Mouse (Mus musculus) heart, embryonic 15.5 days (tissue): ENCODE results near the gene Nipbl. TPM values are rescaled to one million over a fixed set of nuclear protein-coding genes. Genes with fewer than 3 reads are reported as not detected.
"Not testable (repeated sequence)": the region's sequence is repeated elsewhere in the genome, so short reads cannot be mapped to it uniquely, and the experiment has no call there.

Experiments
- ATAC-seq: fragments of 200-750 bp; cut with Nextera tagmentation; replicated peaks from 2 replicates; pipeline ENCODE4 v1.8.0; 2017; ENCODE audit warnings: low read depth, moderate TSS enrichment; ENCODE audit not compliant: insufficient number of reproducible peaks, insufficient read depth, low FRiP score
- H3K27ac ChIP-seq: fragments of 300-500 bp; sonication (generic); 2 replicates; pipeline ENCODE4 v1.5.1; 2015; ENCODE audit warnings: mild to moderate bottlenecking, inconsistent platforms
- H3K27me3 ChIP-seq: fragments of 300-500 bp; sonication (generic); 2 replicates; pipeline ENCODE4 v1.6.1; 2015; ENCODE audit warnings: inconsistent platforms
- H3K36me3 ChIP-seq: fragments of 300-500 bp; sonication (generic); 2 replicates; pipeline ENCODE4 v1.6.1; 2015; ENCODE audit warnings: mild to moderate bottlenecking, inconsistent platforms
- H3K4me1 ChIP-seq: fragments of 300-500 bp; sonication (generic); replicated peaks from 2 replicates; pipeline ENCODE4 v1.6.1; 2015; ENCODE audit warnings: inconsistent platforms
- H3K4me2 ChIP-seq: fragments of 300-500 bp; sonication (generic); 2 replicates; pipeline ENCODE4 v1.6.1; 2015; ENCODE audit warnings: inconsistent platforms, mild to moderate bottlenecking, moderate library complexity
- H3K4me3 ChIP-seq: fragments of 300-500 bp; sonication (generic); 2 replicates; pipeline ENCODE4 v1.5.1; 2015; ENCODE audit warnings: mild to moderate bottlenecking, inconsistent platforms
- H3K9ac ChIP-seq: fragments of 300-500 bp; sonication (generic); 2 replicates; pipeline ENCODE4 v1.6.1; 2015; ENCODE audit warnings: mild to moderate bottlenecking, inconsistent platforms
- H3K9me3 ChIP-seq: fragments of 300-500 bp; sonication (generic); replicated peaks from 2 replicates; pipeline ENCODE4 v1.6.1; 2016; ENCODE audit warnings: inconsistent platforms
- WGBS: fragments of 180-500 bp; shearing (Covaris S2); methylation state at CpG from one replicate; pipeline ENCODE4 v1.1.7; 2015; ENCODE audit warnings: mixed read lengths; 5-methylcytosine and 5-hydroxymethylcytosine counted together
- polyA plus RNA-seq: library from polyadenylated mRNA; unstranded; fragments of >200 nt; fragmentation: Nextera tagmentation; extraction: Ambion mirVana; gene quantifications from 2 replicates; pipeline ENCODE4 v1.2.1, GENCODE M21; 2015

The Nipbl gene
- polyA plus RNA-seq, 1 experiment from 2014 or later = 9.8 TPM

DNA sequence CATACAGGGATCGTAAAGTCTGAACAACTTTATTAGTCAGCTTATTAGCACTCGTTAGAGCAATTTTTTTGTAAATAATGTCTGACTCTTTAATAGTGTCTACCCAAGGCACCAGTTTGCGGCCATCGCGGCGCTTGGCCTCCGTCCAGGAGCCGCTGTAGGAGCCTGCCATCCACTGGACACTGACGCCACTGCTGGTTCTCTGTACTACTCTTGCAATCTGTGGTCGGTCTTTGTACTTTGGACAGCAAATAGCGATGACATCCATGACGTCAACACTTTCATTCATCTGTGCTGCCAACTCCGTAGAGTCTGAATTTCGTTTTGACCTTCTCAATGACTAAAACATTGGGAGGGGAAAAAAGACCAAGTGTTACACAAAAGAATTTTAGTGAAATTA lies 153.0 kb downstream of the Nipbl start:
- no peaks in the 10 kb centered on the region for H3K27me3 ChIP-seq
- no peak overlapping the region for H3K4me2 ChIP-seq
- H3K9me3 ChIP-seq = no peaks in the 10 kb centered on the region
- H3K4me3 ChIP-seq = no peak overlapping the region
- no peak overlapping the region for H3K27ac ChIP-seq
- ATAC-seq = no peak
- H3K9ac ChIP-seq = no peak overlapping the region
- WGBS = 78% methylated on average over 14 of the region's 14 CpGs
- H3K4me1 ChIP-seq = no peaks in the 10 kb centered on the region
- peaks cover 50% of the 10 kb centered on the region for H3K36me3 ChIP-seq

DNA sequence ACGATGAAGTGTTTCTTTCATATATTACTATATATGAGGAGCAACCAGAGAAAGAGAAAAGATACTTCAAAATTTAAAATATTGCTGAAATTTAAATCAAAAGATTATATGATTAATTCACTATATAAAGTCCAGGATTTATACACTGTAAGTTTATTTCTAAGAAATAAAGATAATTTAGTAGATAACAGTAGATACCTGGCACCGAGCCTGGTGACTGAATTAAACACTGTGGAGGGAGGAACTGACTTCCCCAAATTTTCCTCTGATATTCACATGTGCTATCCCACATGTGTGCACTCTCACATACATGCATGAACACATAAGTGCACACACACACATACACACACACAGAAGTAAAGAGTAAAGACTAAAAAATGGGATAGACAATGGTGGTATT lies 162.1 kb downstream of the Nipbl start:
- peaks cover 11% of the 10 kb centered on the region for H3K4me1 ChIP-seq
- no peak overlapping the region for H3K4me3 ChIP-seq
- ATAC-seq = no peak
- H3K36me3 ChIP-seq = no peaks in the 10 kb centered on the region
- H3K4me2 ChIP-seq = no peak overlapping the region
- H3K9me3 ChIP-seq = no peaks in the 10 kb centered on the region
- no peak overlapping the region for H3K9ac ChIP-seq
- 71% methylated on average over 2 of the region's 2 CpGs for WGBS
- no peak overlapping the region for H3K27ac ChIP-seq
- no peaks in the 10 kb centered on the region for H3K27me3 ChIP-seq

DNA sequence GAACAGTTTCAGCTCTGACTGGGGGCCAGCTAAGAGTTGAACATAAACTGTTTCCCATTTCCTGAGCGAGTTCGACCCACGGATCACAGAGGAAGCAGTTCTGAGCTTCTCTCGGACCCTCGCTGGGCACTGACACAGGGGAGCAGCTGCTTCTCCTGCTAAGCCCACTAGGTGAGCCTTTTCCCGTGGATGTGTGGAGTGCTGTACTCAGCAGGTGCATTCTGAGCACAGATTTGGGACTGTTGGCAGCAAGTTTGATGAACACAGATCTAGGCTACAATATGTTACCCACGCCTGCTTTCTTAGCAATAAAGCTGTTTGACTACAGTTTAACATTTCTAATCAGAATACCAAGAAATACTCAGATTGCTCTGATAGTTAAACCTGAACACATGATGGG lies 162.6 kb downstream of the Nipbl start:
- Histone ChIP-seq H3K27ac (no peak overlapping the region), H3K4me1 (peaks cover 11% of the 10 kb centered on the region), H3K27me3 (no peaks in the 10 kb centered on the region), H3K9ac (no peak overlapping the region), H3K9me3 (no peaks in the 10 kb centered on the region), H3K4me2 (no peak overlapping the region), H3K4me3 (no peak overlapping the region), H3K36me3 (no peaks in the 10 kb centered on the region)
- 79% methylated on average over 7 of the region's 7 CpGs for WGBS
- ATAC-seq = no peak

- Histone ChIP-seq H3K4me2 (peak overlapping the region; percentile 82), H3K9me3 (no peaks in the 10 kb centered on the region), H3K9ac (peak overlapping the region; percentile 28; the same call in 1 of the 2 replicates), H3K36me3 (no peaks in the 10 kb centered on the region), H3K27me3 (no peaks in the 10 kb centered on the region), H3K4me3 (peak overlapping the region; percentile 58), H3K4me1 (peaks cover 11% of the 10 kb centered on the region), H3K27ac (peak overlapping the region; percentile 71; the same call in 1 of the 2 replicates)
- peak; percentile 92 for ATAC-seq
- 26% methylated on average over 20 of the region's 20 CpGs for WGBS
Observed at GRCm38 (mm10) chr15:8279929-8280610, 164.2 kb downstream of the Nipbl start.

GRCm38 (mm10) chr15:8279320-8279779 lies 164.9 kb downstream of the Nipbl start:
- H3K27ac ChIP-seq = peak overlapping the region; percentile 71
- no peaks in the 10 kb centered on the region for H3K36me3 ChIP-seq
- H3K4me3 ChIP-seq = peak overlapping the region; percentile 58
- peak overlapping the region; percentile 56 for H3K9ac ChIP-seq
- peaks cover 11% of the 10 kb centered on the region for H3K4me1 ChIP-seq
- H3K4me2 ChIP-seq = peak overlapping the region; percentile 82
- no peaks in the 10 kb centered on the region for H3K27me3 ChIP-seq
- ATAC-seq = peak; percentile 67
- 21% methylated on average over 17 of the region's 17 CpGs for WGBS
- H3K9me3 ChIP-seq = no peaks in the 10 kb centered on the region

- H3K9ac ChIP-seq, H3K36me3 ChIP-seq, H3K4me3 ChIP-seq, H3K27ac ChIP-seq, H3K27me3 ChIP-seq, ATAC-seq, H3K4me2 ChIP-seq, H3K9me3 ChIP-seq: not testable (repeated sequence)
- 71% methylated on average over 4 of the region's 4 CpGs for WGBS
- H3K4me1 ChIP-seq = peaks cover 11% of the 10 kb centered on the region
Observed at GRCm38 (mm10) chr15:8277916-8278315, 166.3 kb downstream of the Nipbl start.

GRCm38 (mm10) chr15:8271952-8272351 lies 172.3 kb downstream of the Nipbl start:
- no peaks in the 10 kb centered on the region for H3K9me3 ChIP-seq
- 77% methylated on average over 8 of the region's 8 CpGs for WGBS
- H3K27ac ChIP-seq = no peak overlapping the region
- no peaks in the 10 kb centered on the region for H3K27me3 ChIP-seq
- peaks cover 12% of the 10 kb centered on the region for H3K36me3 ChIP-seq
- no peak overlapping the region for H3K9ac ChIP-seq
- no peak for ATAC-seq
- no peak overlapping the region for H3K4me2 ChIP-seq
- H3K4me3 ChIP-seq = no peak overlapping the region
- H3K4me1 ChIP-seq = no peaks in the 10 kb centered on the region

GRCm38 (mm10) chr15:8268231-8268630 lies 176.0 kb downstream of the Nipbl start:
- Histone ChIP-seq H3K4me3 (no peak overlapping the region), H3K9ac (no peak overlapping the region), H3K27ac (no peak overlapping the region), H3K36me3 (peaks cover 34% of the 10 kb centered on the region), H3K27me3 (no peaks in the 10 kb centered on the region), H3K9me3 (no peaks in the 10 kb centered on the region), H3K4me2 (no peak overlapping the region), H3K4me1 (no peaks in the 10 kb centered on the region)
- WGBS = 87% methylated on average over 8 of the region's 8 CpGs
- no peak for ATAC-seq

DNA sequence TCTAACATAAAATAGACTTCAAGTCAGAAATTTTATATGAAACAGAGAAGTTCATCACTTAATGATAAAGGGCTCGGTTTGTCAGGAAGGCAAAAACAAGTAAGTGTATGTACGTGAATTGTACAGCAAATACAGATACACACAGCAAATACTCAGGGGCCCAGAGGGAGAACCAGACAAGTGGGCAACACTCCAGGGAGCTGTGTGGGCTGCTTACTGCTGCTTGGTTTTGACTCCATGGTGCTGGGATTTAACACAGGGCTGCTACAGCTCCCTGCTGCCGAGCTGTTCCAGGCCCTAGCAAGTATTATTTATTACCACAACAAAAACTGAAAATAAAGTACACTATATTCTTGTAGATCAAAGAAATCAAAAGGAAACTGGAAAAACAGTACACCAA lies 177.1 kb downstream of the Nipbl start:
- Histone ChIP-seq H3K9me3 (no peaks in the 10 kb centered on the region), H3K4me2 (no peak overlapping the region), H3K9ac (no peak overlapping the region), H3K27ac (no peak overlapping the region), H3K4me3 (no peak overlapping the region), H3K4me1 (no peaks in the 10 kb centered on the region), H3K27me3 (no peaks in the 10 kb centered on the region), H3K36me3 (peaks cover 38% of the 10 kb centered on the region)
- WGBS = 86% methylated on average over 3 of the region's 3 CpGs
- ATAC-seq = no peak

DNA sequence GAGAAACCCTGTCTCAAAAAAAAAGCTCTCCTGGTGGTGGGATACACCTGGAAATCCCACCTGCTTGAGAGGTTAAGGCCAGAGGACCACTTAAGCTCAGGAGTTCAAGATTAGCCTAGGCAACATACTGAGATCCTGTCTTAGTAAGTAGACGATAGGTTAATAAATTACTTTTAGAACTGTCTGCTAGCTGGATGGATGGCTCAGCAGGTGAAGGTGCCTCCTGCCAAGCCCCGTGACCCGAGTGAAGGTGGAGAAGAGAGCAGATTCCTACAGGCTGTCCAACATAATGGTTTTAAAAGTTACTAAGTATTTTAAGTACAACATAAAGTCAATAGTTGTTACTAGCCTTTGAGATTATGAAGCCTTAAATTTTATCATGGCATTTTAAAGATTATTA lies 178.3 kb downstream of the Nipbl start:
- H3K27ac ChIP-seq = no peak overlapping the region
- H3K4me2 ChIP-seq = no peak overlapping the region
- peaks cover 34% of the 10 kb centered on the region for H3K36me3 ChIP-seq
- no peaks in the 10 kb centered on the region for H3K9me3 ChIP-seq
- H3K9ac ChIP-seq = no peak overlapping the region
- no peak overlapping the region for H3K4me3 ChIP-seq
- no peak for ATAC-seq
- H3K27me3 ChIP-seq = no peaks in the 10 kb centered on the region
- no peaks in the 10 kb centered on the region for H3K4me1 ChIP-seq
- 84% methylated on average over 3 of the region's 3 CpGs for WGBS
